Mouse (Mus musculus): ENCODE measurements around the gene Bcl2l1.

Bcl2l1 gene

DNA sequence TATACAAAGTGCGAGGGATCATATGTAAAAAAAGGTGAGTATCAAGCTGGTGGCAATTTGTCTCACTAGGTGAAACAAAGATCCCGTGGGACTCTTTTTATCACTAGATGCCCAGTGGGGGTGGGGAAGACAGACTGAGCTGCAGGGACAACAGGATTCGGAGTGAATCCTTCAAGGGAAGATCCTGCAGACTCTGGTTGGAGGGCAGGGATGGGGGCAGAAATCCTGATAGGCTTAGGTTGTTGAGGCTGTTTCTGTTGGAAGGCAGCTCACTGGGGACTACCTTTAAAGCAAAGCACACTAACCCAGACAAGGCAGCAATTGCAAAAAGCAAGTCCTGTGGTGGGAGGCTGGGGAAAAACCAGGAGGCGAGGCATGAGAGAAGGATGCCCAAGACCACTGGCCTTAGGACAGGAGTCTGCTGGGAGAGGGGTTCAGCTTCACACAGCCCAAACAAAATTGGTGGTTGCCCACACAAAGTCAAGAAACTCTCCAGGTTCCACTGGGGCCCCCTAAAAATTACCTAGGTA lies 6.3 kb downstream of the Bcl2l1 start:
- CTCF ChIA-PET, result interaction anchor here (0.6 to 1.5 kb wide), 3 partner anchors 9 to 134 kb away, joined by 3 to 16 read pairs (median 4); no protein-coding TSS in a partner anchor

DNA sequence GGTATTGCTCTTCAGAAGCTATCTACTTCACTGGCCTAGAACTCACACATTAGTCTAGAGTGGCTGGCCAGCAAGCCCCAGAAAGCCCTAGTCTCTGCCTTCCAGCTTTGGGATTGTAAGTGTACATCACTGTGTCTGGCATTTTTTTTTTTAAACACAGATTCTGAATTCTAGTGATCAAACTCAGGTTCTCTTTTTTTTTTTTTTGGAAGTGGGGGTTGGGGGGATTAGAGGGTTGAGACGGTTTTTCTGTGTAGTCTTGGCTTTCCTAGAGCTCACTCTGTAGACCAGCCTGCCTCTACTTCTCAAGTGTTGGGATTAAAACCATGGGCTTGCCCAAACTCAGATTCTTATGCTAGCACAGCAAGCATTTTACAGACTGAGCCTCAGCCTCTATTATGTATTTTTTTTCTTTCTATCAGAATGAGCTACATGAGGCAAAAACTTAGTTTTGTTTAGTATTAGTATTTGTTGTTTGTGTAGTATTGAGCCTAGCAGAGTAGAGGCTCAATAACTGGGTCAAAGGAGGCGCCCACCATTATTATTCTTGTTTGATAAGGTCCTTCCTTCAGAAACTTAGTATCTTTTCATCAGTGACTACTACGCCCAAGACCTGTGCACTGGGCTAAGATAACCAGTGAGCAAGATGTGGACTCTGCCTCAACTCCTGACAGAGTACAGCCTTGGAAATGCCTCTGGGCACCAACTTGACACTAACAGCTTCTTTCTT lies 6.9 kb downstream of the Bcl2l1 start:
- CTCF ChIA-PET, result interaction anchor here (0.6 to 1.5 kb wide), 3 partner anchors 9 to 134 kb away, joined by 3 to 16 read pairs (median 4); no protein-coding TSS in a partner anchor

DNA sequence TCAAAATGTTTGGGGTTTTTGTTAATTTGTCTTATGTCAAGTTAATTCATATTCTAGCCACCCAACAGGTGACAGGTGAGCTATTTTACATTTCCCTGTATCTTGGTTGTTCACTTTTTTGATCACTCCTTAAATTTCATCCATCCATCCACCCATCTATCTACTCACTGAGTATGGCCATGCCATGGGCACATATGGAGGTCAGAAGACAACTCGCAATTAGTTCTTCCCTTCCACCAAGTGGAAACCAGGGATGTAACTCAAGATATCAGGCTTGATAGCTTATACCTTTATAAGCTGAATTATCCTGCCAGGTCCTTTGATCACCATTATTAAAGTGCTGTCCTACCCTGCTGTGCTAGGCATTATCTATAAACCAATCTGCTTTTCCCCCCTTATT lies 7.8 kb downstream of the Bcl2l1 start:
- CTCF ChIA-PET, result no interaction called here

- CTCF ChIA-PET, result no interaction called here
These were observed 10.0 kb downstream of the Bcl2l1 start for GRCm38 (mm10) chr2:152821566-152821965.

DNA sequence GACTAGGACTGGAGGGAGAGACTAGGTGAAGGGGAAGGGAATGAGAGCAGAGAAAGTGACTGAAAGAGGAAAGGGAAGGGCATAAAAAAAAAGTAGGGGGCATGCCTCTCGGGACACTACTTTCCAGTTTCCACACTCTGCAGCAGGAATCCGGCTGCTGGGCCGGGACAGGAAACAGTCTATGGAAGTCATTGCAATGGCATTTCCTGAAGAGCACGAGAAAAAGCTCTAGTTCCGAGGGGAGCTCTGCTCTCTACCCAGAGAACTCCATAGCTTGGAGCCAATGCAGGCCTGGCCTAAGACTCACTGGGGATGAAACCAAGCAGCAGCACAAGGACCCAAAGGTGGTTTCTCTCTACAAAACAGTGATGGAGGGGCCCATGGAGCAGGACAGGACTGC lies 10.5 kb downstream of the Bcl2l1 start:
- CTCF ChIA-PET, result no interaction called here

GRCm38 (mm10) chr2:152820369-152820768 lies 11.2 kb downstream of the Bcl2l1 start:
- CTCF ChIA-PET, result no interaction called here

DNA sequence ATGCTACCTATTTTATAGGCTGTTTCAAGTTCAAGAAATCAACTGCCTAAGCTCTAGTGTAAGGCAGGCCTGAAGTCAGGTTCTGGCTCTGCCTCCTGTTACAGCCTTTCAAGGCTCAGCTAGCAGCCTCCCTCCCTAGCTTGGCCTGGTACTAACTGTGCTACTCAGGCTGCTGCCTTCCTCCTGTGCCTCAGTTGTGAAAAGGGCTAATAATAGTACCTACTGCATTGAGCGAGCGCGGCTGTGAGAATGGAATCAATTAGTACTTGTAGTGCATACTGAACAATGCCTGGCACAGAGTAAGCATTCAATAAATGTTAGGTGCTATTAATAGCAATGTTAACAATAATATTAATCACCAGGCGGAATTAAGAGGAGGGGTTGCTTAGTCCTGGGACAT lies 11.6 kb downstream of the Bcl2l1 start:
- CTCF ChIA-PET, result no interaction called here

DNA sequence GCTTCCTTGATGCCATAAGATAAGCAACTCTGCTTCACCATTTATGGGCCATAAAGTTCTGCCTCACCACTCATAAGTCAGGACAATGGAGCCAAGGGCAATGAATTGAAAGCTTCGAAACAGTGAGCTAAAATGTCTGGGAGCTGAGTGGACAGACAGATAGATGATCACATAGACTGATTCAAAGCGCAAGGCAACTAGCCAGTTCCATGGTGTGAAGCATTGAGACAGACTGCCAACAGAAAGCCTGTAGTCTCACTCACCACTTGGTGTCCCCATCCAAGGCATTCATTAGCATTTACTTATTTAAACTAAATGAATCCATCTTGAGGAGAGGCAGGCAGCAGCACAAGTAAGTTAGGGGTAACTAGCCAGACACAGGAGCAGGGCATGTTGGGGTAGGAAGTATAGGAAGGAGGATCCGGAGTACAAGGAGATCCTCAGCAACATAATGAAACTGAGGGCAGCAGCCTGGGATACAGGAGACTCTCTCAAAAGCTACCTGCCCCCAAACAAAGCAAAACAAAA lies 12.4 kb downstream of the Bcl2l1 start:
- CTCF ChIA-PET, result no interaction called here

- CTCF ChIA-PET, result no interaction called here
These were observed 12.8 kb downstream of the Bcl2l1 start for GRCm38 (mm10) chr2:152818679-152819078.

DNA sequence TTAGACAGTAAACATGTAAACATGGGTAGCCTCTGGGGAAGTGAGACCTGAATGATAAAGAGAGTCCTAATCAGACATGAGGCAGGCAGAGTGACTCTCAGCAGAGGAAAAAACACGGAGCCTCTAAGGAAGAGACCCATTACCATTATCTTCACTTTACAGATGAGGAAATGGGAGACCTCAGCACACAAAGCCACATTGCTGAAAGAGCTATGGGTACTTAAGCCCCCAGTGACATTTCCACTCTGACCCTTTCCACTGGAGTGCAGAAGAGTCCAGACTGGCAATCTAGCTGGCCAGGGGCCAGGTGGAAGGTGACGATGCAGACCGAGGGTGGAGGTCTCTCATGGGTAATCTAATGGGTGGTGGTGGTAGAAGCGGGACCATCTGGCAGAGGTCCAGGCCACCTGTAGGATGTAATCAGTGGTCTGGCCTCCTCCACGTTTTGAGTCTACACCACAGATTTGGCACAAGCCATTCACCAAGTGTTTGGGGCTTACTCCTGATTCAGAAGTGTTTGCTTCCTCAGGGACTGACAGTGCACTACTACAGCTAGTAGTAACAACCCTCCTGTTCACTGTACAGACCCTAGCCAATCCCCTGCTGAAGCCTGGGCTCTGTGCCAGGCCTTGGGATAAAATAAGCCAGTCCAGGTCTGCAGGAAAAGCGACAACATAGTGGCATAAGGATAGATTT lies 13.8 kb downstream of the Bcl2l1 start:
- CTCF ChIA-PET, result interaction anchor here (0.6 kb wide), 2 partner anchors 923 to 1896 kb away, joined by 3 read pairs; no protein-coding TSS in a partner anchor

GRCm38 (mm10) chr2:152816657-152817348 lies 14.7 kb downstream of the Bcl2l1 start:
- CTCF ChIA-PET, result interaction anchor here (0.6 to 1.4 kb wide), 3 partner anchors 8 to 1895 kb away, joined by 3 to 4 read pairs (median 3); no protein-coding TSS in a partner anchor

- CTCF ChIA-PET, result interaction anchor here (1.4 kb wide), 1 partner anchor 9 kb away, joined by 4 read pairs; no protein-coding TSS in a partner anchor
These were observed 15.5 kb downstream of the Bcl2l1 start for GRCm38 (mm10) chr2:152815879-152816656.

GRCm38 (mm10) chr2:152814213-152814874 lies 17.2 kb downstream of the Bcl2l1 start:
- CTCF ChIA-PET, result no interaction called here

- CTCF ChIA-PET, result no interaction called here
These were observed 18.3 kb downstream of the Bcl2l1 start for GRCm38 (mm10) chr2:152813232-152813631.

DNA sequence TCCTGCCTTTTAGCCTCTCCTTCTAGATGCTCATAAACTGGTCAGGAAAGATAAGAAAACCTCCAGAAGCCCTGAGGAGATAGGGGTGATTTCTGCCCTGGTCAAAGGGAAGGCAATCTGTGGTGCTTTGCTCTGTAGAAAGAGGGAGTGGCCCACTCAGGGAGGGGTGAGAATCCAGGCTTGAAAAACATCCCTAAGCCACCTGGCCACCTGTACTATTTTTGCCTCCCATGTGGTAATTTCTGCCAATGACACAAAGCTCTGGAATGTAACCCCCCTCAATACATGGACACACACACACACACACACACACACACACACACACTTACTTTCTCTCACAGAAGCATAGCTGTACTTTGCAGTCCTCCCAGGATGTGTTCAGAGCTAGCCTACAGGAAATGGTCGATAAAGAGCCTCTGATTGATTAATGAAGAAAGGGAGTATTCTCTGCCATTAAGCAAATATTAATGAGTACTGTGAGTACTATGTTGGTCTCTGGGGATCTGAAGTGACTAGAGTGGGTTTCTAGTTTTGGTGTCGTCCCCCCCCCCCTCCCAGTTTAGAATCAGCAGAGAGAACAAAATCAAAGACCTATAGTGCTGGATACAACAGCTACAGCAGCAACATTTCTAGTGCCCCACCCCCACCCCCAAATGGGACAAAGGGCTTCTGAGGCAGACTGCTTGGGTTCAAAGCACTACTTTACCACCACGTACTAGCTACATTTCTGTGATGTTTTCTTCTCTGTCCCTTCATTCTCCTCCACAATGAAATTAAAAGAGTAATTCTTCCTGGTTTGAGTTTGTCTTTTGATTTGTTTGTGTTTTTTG lies 20.0 kb downstream of the Bcl2l1 start:
- CTCF ChIA-PET, result no interaction called here

- CTCF ChIA-PET, result no interaction called here
These were observed 21.2 kb downstream of the Bcl2l1 start for GRCm38 (mm10) chr2:152810158-152810941.

GRCm38 (mm10) chr2:152808178-152808577 lies 23.4 kb downstream of the Bcl2l1 start:
- CTCF ChIA-PET, result interaction anchor here (0.6 kb wide), 1 partner anchor 19 kb away, joined by 3 read pairs; no protein-coding TSS in a partner anchor

- CTCF ChIA-PET, result no interaction called here
These were observed 25.5 kb downstream of the Bcl2l1 start for GRCm38 (mm10) chr2:152806037-152806436.

DNA sequence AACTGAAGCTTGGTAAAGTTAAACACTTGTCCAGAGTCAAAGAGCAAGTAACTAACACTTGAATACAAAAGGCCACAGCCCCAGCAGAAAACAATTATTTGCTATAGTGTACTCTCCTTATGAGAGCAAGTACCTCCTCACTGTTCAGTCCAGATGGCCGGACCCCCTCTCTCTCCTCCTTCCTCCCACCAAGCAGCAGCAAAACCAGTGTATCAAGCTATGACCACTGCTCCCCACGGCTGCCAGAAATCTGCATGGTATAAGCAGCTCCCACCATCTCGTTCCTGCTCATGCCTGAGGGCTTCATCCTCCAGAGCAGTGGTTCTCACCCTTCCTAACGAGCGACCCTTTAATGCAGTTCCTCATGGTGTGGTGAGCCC lies 26.4 kb downstream of the Bcl2l1 start:
- CTCF ChIA-PET, result no interaction called here

All from spleen, embryonic (tissue).